Mouse (Mus musculus): Measurements from ENCODE around the gene Tuba3a. TPM values are rescaled to one million over a fixed set of nuclear protein-coding genes. Genes with fewer than 3 reads are reported as not detected.

Gene Tuba3a
- polyA plus RNA-seq, 1 experiment from 2014 or later, result not detected

DNA sequence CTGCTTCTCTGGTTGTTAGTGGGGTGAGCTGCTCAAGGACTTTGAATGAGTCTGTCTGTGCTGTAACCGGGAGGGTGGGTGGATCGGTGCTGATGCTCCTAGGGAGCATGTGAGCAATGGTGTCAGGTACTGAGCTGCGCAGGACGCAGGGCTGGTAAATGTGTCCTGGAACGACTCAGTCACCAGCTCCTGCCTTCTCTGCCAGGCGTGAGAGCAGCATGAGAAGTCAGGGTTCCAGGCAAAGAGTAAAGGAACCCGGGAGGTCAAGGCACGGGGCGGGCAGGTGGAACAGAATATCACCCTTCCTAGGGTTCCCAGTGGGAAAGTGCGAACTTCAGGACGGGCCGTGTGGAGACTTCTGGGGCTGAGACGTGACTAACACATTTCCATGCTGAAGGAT lies 19.8 kb downstream of the Tuba3a start:
- H3K36me3 ChIP-seq (ENCODE audit: control insufficient read depth, insufficient read depth, low read length), result no peaks in the 10 kb centered on the region
- H3K4me1 ChIP-seq (ENCODE audit: control insufficient read depth, insufficient read depth, low read length), result no peaks in the 10 kb centered on the region
- H3K9me3 ChIP-seq (ENCODE audit: control insufficient read depth, low read length), result no peaks in the 10 kb centered on the region
- ATAC-seq (ENCODE audit: low FRiP score, low TSS enrichment), result no peak
- H3K4me3 ChIP-seq (ENCODE audit: low read length), result no peak overlapping the region
- no peak overlapping the region for H3K4me2 ChIP-seq (replicated peaks; ENCODE audit: low read depth, low read length)
- no peak overlapping the region for H3K27ac ChIP-seq (ENCODE audit: low read depth, low read length)
- H3K27me3 ChIP-seq (ENCODE audit: control insufficient read depth, insufficient read depth, low read length), result no peaks in the 10 kb centered on the region
- WGBS, result 74% methylated on average over 13 of the region's 13 CpGs
- no peak overlapping the region for H3K9ac ChIP-seq (ENCODE audit: low read depth, low read length)

DNA sequence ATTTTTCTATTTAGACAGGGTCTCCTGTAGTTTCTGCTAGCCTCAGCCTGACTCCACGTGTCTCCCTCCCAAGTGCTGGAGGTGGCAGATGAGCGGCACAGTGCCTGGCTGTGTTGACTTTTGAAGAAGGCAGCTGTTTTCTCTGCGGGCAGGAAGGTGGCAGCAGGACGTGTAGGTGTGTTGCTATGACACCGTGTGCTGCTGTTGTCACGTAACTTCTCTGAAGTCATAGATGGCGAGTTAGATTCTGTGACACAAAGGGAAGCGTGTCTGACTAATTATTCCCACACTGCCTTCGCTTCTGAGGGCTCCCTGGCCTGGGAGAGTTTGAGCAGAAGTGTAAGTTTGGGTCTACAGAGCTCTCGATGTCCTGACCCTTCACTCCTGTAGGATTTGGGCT lies 20.6 kb downstream of the Tuba3a start:
- no peak overlapping the region for H3K27ac ChIP-seq (ENCODE audit: low read depth, low read length)
- WGBS, result 47% methylated on average over 10 of the region's 10 CpGs
- no peak overlapping the region for H3K9ac ChIP-seq (ENCODE audit: low read depth, low read length)
- no peaks in the 10 kb centered on the region for H3K9me3 ChIP-seq (ENCODE audit: control insufficient read depth, low read length)
- H3K4me3 ChIP-seq (ENCODE audit: low read length), result no peak overlapping the region
- no peak overlapping the region for H3K4me2 ChIP-seq (replicated peaks; ENCODE audit: low read depth, low read length)
- no peaks in the 10 kb centered on the region for H3K27me3 ChIP-seq (ENCODE audit: control insufficient read depth, insufficient read depth, low read length)
- H3K36me3 ChIP-seq (ENCODE audit: control insufficient read depth, insufficient read depth, low read length), result no peaks in the 10 kb centered on the region
- no peak for ATAC-seq (ENCODE audit: low FRiP score, low TSS enrichment)
- H3K4me1 ChIP-seq (ENCODE audit: control insufficient read depth, insufficient read depth, low read length), result no peaks in the 10 kb centered on the region

- ATAC-seq (ENCODE audit: low FRiP score, low TSS enrichment), result no peak
- no peaks in the 10 kb centered on the region for H3K27me3 ChIP-seq (ENCODE audit: control insufficient read depth, insufficient read depth, low read length)
- H3K4me3 ChIP-seq (ENCODE audit: low read length), result no peak overlapping the region
- no peaks in the 10 kb centered on the region for H3K36me3 ChIP-seq (ENCODE audit: control insufficient read depth, insufficient read depth, low read length)
- WGBS, result 81% methylated on average over 9 of the region's 9 CpGs
- no peaks in the 10 kb centered on the region for H3K4me1 ChIP-seq (ENCODE audit: control insufficient read depth, insufficient read depth, low read length)
- H3K27ac ChIP-seq (ENCODE audit: low read depth, low read length), result no peak overlapping the region
- no peaks in the 10 kb centered on the region for H3K9me3 ChIP-seq (ENCODE audit: control insufficient read depth, low read length)
- no peak overlapping the region for H3K9ac ChIP-seq (ENCODE audit: low read depth, low read length)
- H3K4me2 ChIP-seq (replicated peaks; ENCODE audit: low read depth, low read length), result no peak overlapping the region
Observed at GRCm38 (mm10) chr6:125264219-125264618, 21.6 kb downstream of the Tuba3a start.

- H3K27ac ChIP-seq (ENCODE audit: low read depth, low read length), result no peak overlapping the region
- no peaks in the 10 kb centered on the region for H3K36me3 ChIP-seq (ENCODE audit: control insufficient read depth, insufficient read depth, low read length)
- WGBS, result 82% methylated on average over 10 of the region's 10 CpGs
- no peaks in the 10 kb centered on the region for H3K9me3 ChIP-seq (ENCODE audit: control insufficient read depth, low read length)
- H3K4me1 ChIP-seq (ENCODE audit: control insufficient read depth, insufficient read depth, low read length), result no peaks in the 10 kb centered on the region
- H3K4me2 ChIP-seq (replicated peaks; ENCODE audit: low read depth, low read length), result no peak overlapping the region
- H3K9ac ChIP-seq (ENCODE audit: low read depth, low read length), result no peak overlapping the region
- no peak overlapping the region for H3K4me3 ChIP-seq (ENCODE audit: low read length)
- H3K27me3 ChIP-seq (ENCODE audit: control insufficient read depth, insufficient read depth, low read length), result no peaks in the 10 kb centered on the region
- no peak for ATAC-seq (ENCODE audit: low FRiP score, low TSS enrichment)
Observed at GRCm38 (mm10) chr6:125260006-125260555, 25.8 kb downstream of the Tuba3a start.

DNA sequence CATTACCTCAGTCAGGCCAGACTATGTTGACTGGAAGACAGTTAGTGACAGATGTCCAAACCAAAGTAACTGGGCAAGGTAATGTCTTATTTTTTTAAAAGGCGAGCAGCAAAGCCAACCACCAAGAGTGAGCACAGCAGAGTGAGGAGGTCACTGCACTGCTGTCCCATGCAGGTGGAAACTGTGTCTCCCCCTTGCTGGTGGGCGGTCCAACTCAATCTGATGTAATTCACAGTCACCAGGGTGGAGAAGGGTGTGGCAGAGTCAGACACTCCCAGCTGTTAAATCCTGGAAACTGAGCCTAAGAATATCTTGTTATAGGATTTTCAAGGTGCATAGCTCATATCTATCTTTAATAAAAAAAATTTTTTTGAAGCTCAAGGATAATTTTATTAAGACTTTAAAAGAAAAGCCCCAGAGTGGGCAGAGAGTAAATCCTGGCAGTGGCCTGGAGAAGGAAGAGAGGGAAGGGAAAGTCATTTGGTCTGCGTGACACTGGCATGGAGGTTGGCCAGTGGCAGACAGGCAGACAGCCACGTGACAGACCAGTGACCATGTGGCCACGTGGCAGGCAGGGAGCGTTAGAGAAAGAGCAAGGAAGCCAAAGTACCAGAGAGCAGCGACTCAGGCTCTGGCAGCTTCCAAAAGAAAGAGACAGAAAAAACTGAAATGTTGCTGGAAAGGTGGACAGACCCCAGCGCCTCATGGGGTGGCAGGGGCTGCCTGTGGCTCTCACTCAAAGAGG lies 29.4 kb downstream of the Tuba3a start:
- H3K4me1 ChIP-seq (ENCODE audit: control insufficient read depth, insufficient read depth, low read length), result no peaks in the 10 kb centered on the region
- no peak overlapping the region for H3K27ac ChIP-seq (ENCODE audit: low read depth, low read length)
- H3K4me2 ChIP-seq (replicated peaks; ENCODE audit: low read depth, low read length), result no peak overlapping the region
- ATAC-seq (ENCODE audit: low FRiP score, low TSS enrichment), result no peak
- no peaks in the 10 kb centered on the region for H3K27me3 ChIP-seq (ENCODE audit: control insufficient read depth, insufficient read depth, low read length)
- 74% methylated on average over 8 of the region's 8 CpGs for WGBS
- no peaks in the 10 kb centered on the region for H3K36me3 ChIP-seq (ENCODE audit: control insufficient read depth, insufficient read depth, low read length)
- no peak overlapping the region for H3K4me3 ChIP-seq (ENCODE audit: low read length)
- no peaks in the 10 kb centered on the region for H3K9me3 ChIP-seq (ENCODE audit: control insufficient read depth, low read length)
- H3K9ac ChIP-seq (ENCODE audit: low read depth, low read length), result no peak overlapping the region

- WGBS, result 83% methylated on average over 7 of the region's 7 CpGs
- Histone ChIP-seq H3K36me3 (ENCODE audit: control insufficient read depth, insufficient read depth, low read length) (no peaks in the 10 kb centered on the region), H3K4me2 (replicated peaks; ENCODE audit: low read depth, low read length) (no peak overlapping the region), H3K9me3 (ENCODE audit: control insufficient read depth, low read length) (no peaks in the 10 kb centered on the region), H3K9ac (ENCODE audit: low read depth, low read length) (no peak overlapping the region), H3K27me3 (ENCODE audit: control insufficient read depth, insufficient read depth, low read length) (no peaks in the 10 kb centered on the region), H3K27ac (ENCODE audit: low read depth, low read length) (no peak overlapping the region), H3K4me1 (ENCODE audit: control insufficient read depth, insufficient read depth, low read length) (no peaks in the 10 kb centered on the region), H3K4me3 (ENCODE audit: low read length) (no peak overlapping the region)
- ATAC-seq (ENCODE audit: low FRiP score, low TSS enrichment), result no peak
Observed at GRCm38 (mm10) chr6:125255516-125256044, 30.3 kb downstream of the Tuba3a start.

DNA sequence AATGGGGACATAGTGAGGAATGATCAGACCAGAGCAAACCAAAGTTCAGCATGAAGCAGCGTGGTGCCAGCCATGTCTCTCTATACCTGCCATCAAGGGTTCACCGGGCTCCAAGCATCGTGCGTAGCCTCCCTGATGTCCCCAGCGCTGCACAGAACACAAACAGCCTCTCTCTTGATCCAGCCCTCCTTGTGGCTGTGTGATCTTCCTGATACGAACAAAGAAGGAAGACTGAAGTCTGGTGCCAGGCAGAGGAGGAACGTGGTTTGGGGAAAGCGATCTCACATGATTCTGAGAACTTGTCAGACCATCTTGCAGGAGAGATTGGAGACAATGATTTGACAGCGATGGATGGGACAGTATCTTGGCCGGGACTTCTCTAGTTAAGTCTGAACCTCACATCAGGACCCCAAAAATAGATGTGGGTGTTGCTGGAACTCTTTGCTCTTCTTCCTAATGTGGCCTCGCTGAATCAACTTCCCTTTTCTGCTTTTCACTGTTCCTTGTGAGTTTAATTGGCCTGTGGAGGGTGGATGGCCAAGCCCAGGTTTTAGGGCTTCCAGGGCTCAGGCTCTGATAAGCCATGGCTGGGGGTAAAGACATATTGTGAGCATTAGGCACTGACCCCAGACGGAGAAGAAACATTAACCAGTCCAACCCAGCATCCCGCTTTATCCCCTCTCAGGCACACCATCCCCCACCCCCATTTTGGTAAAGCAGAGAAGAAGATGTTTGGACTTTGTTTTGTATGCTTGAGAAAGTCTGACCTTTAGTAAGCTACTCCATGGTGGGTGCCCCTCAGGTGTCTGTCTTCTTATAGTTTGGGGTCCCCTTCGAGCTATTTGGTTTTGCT lies 31.8 kb downstream of the Tuba3a start:
- Histone ChIP-seq H3K27ac (ENCODE audit: low read depth, low read length) (no peak overlapping the region), H3K4me3 (ENCODE audit: low read length) (no peak overlapping the region), H3K36me3 (ENCODE audit: control insufficient read depth, insufficient read depth, low read length) (no peaks in the 10 kb centered on the region), H3K4me2 (replicated peaks; ENCODE audit: low read depth, low read length) (no peak overlapping the region), H3K27me3 (ENCODE audit: control insufficient read depth, insufficient read depth, low read length) (no peaks in the 10 kb centered on the region), H3K4me1 (ENCODE audit: control insufficient read depth, insufficient read depth, low read length) (no peaks in the 10 kb centered on the region), H3K9ac (ENCODE audit: low read depth, low read length) (no peak overlapping the region), H3K9me3 (ENCODE audit: control insufficient read depth, low read length) (no peaks in the 10 kb centered on the region)
- WGBS, result 86% methylated on average over 14 of the region's 14 CpGs
- ATAC-seq (ENCODE audit: low FRiP score, low TSS enrichment), result no peak

DNA sequence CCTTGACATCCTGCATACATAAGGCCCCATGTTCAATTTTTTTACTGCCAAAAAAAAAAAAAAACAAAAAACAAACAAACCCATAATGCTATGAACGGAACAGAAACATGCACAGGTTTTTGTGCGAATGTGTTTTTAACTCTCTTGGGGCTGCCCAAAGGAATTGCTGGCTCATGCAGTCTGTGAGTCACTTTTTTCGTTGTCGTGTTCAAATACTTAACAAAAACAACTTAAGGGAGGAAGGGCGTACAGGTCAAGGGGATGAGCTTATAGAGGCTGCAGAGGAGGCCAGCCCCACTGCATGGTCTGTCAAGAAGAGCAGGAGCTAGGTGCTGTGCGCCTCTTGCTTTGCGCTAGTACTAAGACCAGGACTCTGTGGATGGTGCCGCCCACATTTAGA lies 33.1 kb downstream of the Tuba3a start:
- Histone ChIP-seq H3K4me3 (ENCODE audit: low read length) (no peak overlapping the region), H3K9me3 (ENCODE audit: control insufficient read depth, low read length) (no peaks in the 10 kb centered on the region), H3K9ac (ENCODE audit: low read depth, low read length) (no peak overlapping the region), H3K36me3 (ENCODE audit: control insufficient read depth, insufficient read depth, low read length) (no peaks in the 10 kb centered on the region), H3K27me3 (ENCODE audit: control insufficient read depth, insufficient read depth, low read length) (no peaks in the 10 kb centered on the region), H3K27ac (ENCODE audit: low read depth, low read length) (no peak overlapping the region), H3K4me1 (ENCODE audit: control insufficient read depth, insufficient read depth, low read length) (no peaks in the 10 kb centered on the region), H3K4me2 (replicated peaks; ENCODE audit: low read depth, low read length) (no peak overlapping the region)
- WGBS, result 89% methylated on average over 8 of the region's 8 CpGs
- ATAC-seq (ENCODE audit: low FRiP score, low TSS enrichment), result no peak

GRCm38 (mm10) chr6:125252285-125252684 lies 33.6 kb downstream of the Tuba3a start:
- Histone ChIP-seq H3K9me3 (ENCODE audit: control insufficient read depth, low read length) (no peaks in the 10 kb centered on the region), H3K4me2 (replicated peaks; ENCODE audit: low read depth, low read length) (no peak overlapping the region), H3K36me3 (ENCODE audit: control insufficient read depth, insufficient read depth, low read length) (no peaks in the 10 kb centered on the region), H3K27me3 (ENCODE audit: control insufficient read depth, insufficient read depth, low read length) (no peaks in the 10 kb centered on the region), H3K4me3 (ENCODE audit: low read length) (no peak overlapping the region), H3K9ac (ENCODE audit: low read depth, low read length) (no peak overlapping the region), H3K27ac (ENCODE audit: low read depth, low read length) (no peak overlapping the region), H3K4me1 (ENCODE audit: control insufficient read depth, insufficient read depth, low read length) (no peaks in the 10 kb centered on the region)
- WGBS, result 87% methylated on average over 3 of the region's 3 CpGs
- no peak for ATAC-seq (ENCODE audit: low FRiP score, low TSS enrichment)
